Mouse (Mus musculus): ENCODE measurements around the gene Sec24d.

Sec24d gene

DNA sequence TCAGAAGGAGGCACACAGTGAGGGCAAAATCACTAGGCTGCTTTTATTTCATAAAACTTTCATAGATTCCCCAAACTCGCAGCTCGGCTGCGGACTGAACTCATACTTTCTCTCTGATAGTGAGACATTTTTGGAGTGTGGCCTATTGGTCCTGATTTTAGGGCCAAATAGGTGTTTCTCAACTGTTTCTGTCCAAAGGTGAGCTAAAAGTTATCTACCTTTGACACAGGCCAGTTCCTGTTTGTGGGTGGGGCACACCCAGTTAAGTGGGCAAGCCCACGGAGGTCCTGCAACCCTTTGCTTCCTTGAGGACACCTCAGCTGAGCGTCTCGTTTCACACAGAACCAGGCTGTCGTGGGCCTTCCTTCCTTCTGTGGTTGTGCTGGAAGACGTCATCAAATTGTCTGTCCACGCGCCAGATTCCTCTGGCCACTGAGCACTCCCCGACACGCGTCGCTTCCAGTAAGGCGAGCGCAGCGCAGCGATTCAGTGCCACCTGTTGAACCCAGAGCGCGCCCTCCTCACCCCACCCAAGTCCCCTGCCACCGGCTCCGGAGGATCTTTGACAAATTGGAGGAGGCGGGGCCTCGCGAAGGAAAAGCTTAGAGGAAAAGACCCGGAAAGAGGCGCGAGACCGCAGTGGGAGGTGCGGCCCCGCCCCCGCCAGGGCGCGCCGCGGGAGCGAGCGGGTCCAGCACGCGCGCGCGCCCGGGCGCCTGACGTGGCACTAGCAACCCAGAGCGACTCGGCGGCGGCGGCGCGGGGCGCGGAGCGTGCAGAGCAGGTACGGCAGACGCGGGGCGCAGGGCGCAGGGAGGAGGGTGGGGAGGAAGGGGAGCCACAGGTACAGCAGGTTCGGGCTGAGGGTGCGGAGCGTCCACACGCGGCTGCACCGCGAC is at the start of gene Sec24d:
Gene Sec24d (plus strand): TSS at position 703 of the 899 bp plus-strand sequence.
- peak; percentile 88 for DNase-seq (ENCODE audit: low spot score)

GRCm38 (mm10) chr3:123218646-123219045 is 48.6 kb upstream of the Sec24d start:
- DNase-seq (ENCODE audit: low spot score), result no peak

DNA sequence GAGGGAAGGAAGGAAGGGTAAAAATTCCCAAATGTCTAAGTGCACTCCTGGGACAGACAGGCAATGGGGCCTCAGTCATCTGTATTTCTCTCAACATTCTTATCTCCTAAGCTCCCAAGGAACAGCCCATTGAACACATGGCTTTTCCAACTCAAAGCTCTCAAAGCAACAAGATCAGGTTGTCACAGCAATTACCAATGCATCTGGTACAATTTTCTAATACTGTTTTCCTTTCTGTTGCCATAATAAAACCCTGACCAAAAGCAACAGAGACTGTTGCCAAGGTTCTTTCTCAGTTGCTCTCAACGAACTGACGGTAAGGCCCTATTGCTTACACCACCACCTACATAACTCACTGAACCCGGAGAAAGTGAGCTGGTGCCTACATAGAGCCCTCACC is 40.0 kb upstream of the Sec24d start:
- DNase-seq (ENCODE audit: low spot score), result no peak

DNA sequence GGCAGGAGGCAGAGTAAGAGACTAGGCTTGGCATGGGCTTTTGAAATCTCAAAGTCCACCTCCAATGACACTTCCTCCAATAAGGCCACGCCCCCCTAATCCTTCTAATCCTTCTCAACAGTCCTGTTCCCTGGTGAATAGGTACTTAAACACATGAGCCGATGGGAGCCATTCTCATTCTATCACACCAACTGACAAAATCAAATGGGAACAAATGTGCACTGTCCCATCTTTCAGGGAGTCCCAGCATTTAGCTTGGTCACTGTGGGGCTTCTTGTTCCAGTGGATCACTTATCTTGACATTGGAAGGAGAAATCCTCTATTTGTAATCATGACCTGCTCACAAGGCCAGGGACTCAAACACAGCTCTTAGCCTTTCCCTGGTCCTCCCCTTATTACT is 35.6 kb upstream of the Sec24d start:
- DNase-seq (ENCODE audit: low spot score), result no peak

DNA sequence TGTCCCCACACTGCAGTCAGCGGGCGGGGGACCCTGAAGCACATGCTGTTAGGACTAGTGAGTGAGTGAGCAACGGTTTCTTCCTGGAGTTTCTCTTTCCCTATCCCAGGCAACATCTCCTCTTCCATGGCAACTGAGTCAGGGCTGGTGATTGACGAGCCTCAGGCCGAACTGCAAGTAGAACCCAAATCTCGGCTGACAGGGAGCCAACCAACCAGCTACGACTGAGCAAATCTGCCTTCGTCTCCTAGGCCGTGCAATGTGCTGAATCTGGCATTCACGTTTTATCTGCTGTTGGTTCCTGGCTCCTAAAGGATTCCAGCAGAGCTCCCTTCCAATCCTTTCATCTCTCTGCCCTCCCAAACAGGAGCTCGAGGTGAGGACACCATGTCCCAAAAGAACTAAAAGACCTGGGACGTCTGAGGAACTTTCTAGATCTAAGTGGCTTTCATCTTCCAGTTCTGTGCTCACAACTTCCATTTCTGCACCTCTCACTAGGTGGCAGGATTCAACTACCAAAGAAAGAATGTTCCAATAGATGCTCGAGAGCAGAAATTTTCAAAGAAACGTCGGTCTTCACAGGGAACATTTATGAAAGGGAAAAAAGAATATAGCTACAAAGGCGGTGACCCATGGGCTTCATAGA is 32.9 kb upstream of the Sec24d start:
- DNase-seq (ENCODE audit: low spot score), result peak; percentile 38

GRCm38 (mm10) chr3:123235495-123235894 is 31.8 kb upstream of the Sec24d start:
- no peak for DNase-seq (ENCODE audit: low spot score)

DNA sequence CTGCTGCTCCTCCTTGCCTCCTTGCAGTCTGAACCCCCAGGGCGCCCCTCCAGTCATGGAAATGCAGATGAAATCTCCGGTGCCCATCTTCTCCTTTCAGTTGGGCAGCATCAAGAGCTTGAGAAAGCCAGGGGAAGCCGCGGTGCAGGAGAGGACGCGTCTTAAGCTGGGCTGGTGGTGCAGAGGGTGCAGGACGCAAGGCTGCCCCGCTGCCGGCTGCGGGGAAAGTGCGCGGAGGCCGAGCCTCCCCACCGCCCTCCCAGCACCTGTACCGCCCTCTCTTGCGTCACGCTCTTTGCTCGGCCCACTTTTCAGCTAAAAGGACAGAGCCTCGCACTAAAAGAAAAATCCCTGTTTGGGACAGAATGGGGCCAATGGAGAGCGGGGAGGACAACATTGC is 31.3 kb upstream of the Sec24d start, which contains the start of gene Synpo2:
Gene Synpo2 (minus strand): TSS at position 229 of the 400 bp plus-strand sequence.
- DNase-seq (ENCODE audit: low spot score), result peak; percentile 56

- no peak for DNase-seq (ENCODE audit: low spot score)
Measured at GRCm38 (mm10) chr3:123237039-123237438, 30.2 kb upstream of the Sec24d start.

DNA sequence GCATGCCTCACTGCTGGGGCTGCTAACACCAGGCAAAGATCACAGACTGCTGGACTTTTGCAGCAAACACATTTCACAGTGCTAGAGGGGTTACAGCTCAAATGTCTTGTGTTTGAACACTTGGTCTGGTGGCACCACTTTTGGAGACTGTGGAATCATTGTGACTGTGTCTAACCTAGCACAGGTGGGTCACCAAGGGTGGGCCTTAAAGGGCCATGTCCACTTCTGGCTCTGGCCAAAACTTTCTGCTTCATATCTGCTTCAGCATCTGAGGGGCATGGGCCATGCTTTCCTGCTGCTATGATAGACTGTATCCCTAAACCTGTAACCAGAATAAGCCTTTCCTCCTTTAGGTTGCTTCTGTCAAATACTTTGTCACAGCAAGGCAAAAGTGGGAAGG is 29.8 kb upstream of the Sec24d start:
- DNase-seq (ENCODE audit: low spot score), result no peak

DNA sequence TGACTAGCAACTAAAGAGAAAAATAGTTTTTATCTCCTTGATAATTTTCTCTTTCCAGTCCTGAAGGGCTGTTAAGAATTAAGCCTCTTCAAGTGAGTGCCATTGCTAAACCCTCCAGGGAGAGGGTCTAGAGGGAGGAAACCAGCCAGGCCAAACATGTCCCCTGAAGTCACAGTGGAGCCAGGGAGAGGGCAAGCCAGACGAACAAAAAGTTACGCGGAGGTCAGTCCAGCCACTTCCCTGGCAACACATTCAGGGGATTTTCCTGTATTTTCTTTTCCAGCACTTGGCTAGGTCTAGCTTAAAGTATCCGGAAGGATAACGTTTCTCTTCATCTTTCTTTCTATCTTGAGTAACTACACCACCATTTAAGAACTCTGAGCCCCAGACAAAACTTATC is 22.9 kb upstream of the Sec24d start:
- DNase-seq (ENCODE audit: low spot score), result no peak

- no peak for DNase-seq (ENCODE audit: low spot score)
Measured at GRCm38 (mm10) chr3:123245646-123246045, 21.6 kb upstream of the Sec24d start.

DNA sequence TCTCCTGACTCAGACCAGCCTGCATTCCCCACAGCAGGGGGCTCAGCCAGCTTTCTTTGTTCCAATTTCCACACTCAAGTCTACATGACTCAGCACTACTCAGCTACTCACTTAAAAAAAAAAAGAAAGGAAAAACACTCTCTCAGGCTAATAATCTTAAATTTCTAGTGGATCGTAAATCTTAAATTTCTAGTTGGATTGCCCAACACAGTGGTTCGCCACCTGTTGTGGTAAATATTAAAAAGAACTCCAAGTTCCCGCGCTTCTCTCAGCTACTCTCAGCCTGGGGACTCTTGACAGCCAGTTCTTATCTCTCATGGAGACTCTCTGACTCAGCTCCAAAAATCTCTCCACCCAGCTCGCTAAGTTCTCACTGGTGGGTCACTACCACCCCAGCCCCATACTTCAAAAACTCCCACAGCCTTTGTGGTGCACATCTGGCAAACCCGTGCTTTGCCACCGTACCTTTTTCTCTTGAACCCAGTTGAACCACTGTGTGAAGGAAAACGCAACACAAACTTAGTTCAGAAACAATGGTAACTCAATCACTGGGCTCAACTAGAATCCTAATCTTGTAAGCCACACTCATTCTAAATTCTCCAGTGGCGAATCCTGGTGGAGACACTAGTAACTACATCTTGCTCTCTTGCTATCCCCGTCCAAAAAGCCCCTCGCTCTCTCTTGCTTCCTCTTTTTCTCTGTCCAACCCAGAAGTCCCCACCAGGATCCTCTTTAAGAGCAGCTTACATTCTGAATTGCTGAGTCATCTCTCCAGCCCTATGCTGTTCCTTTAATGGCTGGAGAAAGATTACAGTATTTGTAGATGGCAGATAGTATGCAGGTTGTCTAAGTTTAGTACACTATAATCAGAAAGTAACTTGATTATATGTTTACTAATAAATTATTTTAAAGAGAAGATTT is 10.8 kb upstream of the Sec24d start:
- DNase-seq (ENCODE audit: low spot score), result no peak

GRCm38 (mm10) chr3:123258709-123259108 is 8.5 kb upstream of the Sec24d start:
- no peak for DNase-seq (ENCODE audit: low spot score)

GRCm38 (mm10) chr3:123264706-123265105 is 2.5 kb upstream of the Sec24d start:
- peak; percentile 19 for DNase-seq (ENCODE audit: low spot score)

DNA sequence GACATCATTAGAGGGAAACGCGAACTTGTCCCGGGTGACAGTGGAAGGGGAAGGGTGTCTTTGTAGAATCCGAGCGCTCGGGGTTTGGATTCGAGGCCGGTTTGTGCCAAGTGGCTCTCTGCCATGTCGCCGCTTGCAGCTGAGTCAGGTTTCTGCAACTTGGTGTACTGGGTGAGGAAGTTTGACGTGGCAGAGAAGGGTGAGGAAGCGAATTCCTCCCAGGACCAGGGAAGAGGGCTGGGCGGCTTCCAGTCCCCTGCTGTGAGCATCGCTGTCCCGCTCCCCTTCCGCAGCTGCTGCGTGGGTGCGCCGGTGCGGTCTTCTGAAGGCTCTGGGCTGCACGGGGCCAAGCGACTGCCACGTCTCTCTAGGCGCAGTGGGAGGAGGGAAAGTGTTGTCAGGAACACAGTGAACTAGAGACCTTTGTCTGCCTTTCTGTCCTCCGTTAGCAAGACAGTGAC is 516 bp downstream of the Sec24d start:
- peak; percentile 78 for DNase-seq (ENCODE audit: low spot score)

DNA sequence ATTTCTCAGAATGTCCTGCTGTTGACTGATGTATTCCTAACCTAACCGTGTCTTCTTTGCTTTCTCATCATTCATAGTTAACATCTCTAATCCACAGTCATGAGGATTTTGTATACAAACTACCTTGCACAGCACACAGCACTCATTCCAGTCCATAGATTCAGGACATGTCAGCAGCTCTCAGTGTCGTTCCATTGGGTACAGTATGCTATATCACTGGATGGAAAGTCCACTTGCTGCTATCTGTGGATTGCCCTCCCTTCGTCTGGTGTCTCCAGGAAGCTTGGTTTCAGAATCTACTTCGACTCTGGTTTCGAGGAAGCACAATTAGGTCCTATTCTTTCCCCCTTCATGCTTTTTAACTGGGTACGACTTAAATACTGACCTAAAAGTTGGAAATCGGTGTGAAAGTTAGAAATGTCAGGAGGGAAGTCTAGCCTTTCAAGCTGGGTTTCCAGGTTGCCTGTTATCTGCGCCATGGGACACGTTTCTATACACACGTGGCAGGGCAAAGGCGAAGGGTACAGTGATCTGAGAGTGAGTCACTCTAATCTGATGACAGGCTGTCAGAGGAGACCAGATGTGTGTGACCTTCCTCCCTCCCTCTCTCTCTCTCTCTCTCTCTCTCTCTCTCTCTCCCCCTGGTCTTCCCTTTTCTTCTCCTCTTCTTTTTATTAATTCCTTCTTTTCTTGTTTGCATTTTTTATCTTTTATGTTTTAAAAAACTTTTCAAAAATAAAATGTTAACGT is 15.8 kb downstream of the Sec24d start:
- DNase-seq (ENCODE audit: low spot score), result no peak

DNA sequence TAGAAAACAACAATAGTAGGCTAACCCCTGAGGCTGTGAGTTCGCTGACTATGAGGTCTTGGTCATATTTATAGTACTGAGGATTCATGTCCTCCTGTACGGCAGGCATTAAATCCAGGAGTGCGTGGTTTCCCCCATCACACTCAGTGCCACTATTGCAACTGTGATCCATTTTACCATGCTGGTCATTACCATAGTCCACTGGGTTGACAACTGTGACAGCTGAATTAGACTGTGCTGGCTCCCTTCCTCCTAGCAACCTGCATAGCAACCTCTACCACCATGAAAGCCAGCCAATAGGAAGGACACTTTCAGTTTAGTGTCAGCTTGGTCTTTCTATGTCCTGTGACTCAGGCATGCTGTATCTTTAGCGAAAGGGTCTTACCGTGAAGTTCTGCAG is 17.0 kb downstream of the Sec24d start:
- DNase-seq (ENCODE audit: low spot score), result no peak

GRCm38 (mm10) chr3:123285649-123286048 is 18.4 kb downstream of the Sec24d start:
- no peak for DNase-seq (ENCODE audit: low spot score)

GRCm38 (mm10) chr3:123288856-123289570 is 21.8 kb downstream of the Sec24d start:
- DNase-seq (ENCODE audit: low spot score), result peak; percentile 58

DNA sequence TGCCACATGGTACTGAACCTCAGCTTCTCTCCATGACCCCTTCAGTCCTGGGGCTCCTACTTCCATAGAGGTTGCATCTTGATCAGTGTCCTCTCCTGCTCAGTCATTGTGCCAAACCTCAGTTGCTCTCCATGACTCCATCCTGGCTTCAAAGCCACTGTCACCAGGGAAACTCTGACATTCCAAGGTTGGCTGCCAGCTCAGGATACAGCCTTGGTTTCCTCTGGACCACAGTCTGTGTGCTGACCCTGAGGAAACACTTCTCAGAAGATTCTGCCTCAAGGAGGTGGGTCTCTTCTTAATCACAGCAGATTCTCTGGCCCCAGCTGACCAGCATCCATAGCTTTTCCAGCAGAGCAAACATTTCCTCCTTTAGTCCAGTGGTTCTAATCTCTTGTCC is 24.4 kb downstream of the Sec24d start:
- DNase-seq (ENCODE audit: low spot score), result no peak

DNA sequence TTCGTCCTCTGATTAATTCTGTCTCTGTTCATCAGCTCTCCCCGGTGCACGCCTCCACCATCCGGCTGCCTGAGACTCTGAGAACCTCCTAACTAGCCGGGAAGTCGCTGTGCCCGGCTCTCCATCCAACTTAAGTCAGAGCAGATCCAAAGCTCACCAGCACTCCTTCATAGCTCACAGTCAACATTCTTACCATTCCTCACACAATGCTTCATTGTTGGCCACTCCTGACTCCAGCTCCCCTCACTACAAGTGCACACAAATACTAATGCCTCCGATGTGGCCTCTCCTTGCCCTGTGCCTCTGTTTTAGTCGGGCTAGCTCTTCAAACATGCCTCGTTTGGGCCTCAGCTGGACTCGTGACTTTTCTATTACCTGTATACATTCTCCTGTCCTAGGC is 29.4 kb downstream of the Sec24d start:
- no peak for DNase-seq (ENCODE audit: low spot score)
